Mouse (Mus musculus) kidney, adult 2 months (tissue): ENCODE results near the gene Prkar2a. TPM values are rescaled to one million over a fixed set of nuclear protein-coding genes. Genes with fewer than 3 reads are reported as not detected.

Experiments used
- DNase-seq: peaks from one replicate; pipeline ENCODE4 v3.0.0; 2021
- H3K27ac ChIP-seq: fragments of 200-500 bp; 2 replicates; pipeline ENCODE4 v1.5.1; 2012; ENCODE audit warnings: low read depth, low read length, control low read depth, inconsistent platforms; ENCODE audit not compliant: insufficient read depth
- H3K27me3 ChIP-seq: fragments of 200-500 bp; replicated peaks from 2 replicates; pipeline ENCODE4 v1.6.1; 2012; ENCODE audit warnings: mild to moderate bottlenecking, moderate library complexity, low read length, inconsistent platforms; ENCODE audit not compliant: control insufficient read depth, insufficient read depth
- H3K36me3 ChIP-seq: fragments of 200-500 bp; 2 replicates; pipeline ENCODE4 v1.6.1; 2012; ENCODE audit warnings: mild to moderate bottlenecking, moderate library complexity, low read length, inconsistent platforms; ENCODE audit not compliant: control insufficient read depth, insufficient read depth
- H3K4me1 ChIP-seq: fragments of 200-500 bp; 2 replicates; pipeline ENCODE4 v1.6.1; 2011; ENCODE audit warnings: low read length; ENCODE audit not compliant: control insufficient read depth, insufficient read depth
- H3K4me3 ChIP-seq: fragments of 200-500 bp; 2 replicates; pipeline ENCODE4 v1.5.1; 2011; ENCODE audit warnings: mild to moderate bottlenecking, low read depth, low read length, control low read depth; ENCODE audit not compliant: insufficient read depth
- CTCF ChIP-seq: fragments of 200-500 bp; conservative IDR thresholded peaks from 2 replicates; pipeline ENCODE4 v1.5.1; 2011; ENCODE audit warnings: low read depth, mild to moderate bottlenecking, control low read depth, low read length, moderate library complexity, mixed read lengths; ENCODE audit not compliant: insufficient read depth, insufficient read length
- POLR2A ChIP-seq: fragments of 200-500 bp; IDR thresholded peaks from one replicate; pipeline ENCODE4 v1.6.1; 2011; ENCODE audit warnings: low read depth, low read length, control low read depth
- WGBS: fragments of 180-500 bp; shearing (Covaris S2); methylation state at CpG from one replicate; pipeline ENCODE4 v1.1.7; 2018; 5-methylcytosine and 5-hydroxymethylcytosine counted together
- polyA plus RNA-seq: library from polyadenylated mRNA; depleted of rRNA; stranded (reverse); fragments of >200 nt; gene quantifications from 2 replicates; pipeline ENCODE4 v1.2.3, GENCODE M21; 2012

Prkar2a gene
- polyA plus RNA-seq, 1 experiment = 19.0 TPM

GRCm38 (mm10) chr9:108742048-108742447, 52.9 kb downstream of the Prkar2a start:
- no peak overlapping the region for H3K4me3 ChIP-seq
- no peak for TF ChIP-seq POLR2A
- no peak for TF ChIP-seq CTCF
- no peaks in the 10 kb centered on the region for H3K27me3 ChIP-seq
- H3K4me1 ChIP-seq = peaks cover 2% of the 10 kb centered on the region; the same call in 1 of the 2 replicates
- no peak overlapping the region for H3K27ac ChIP-seq
- no peak for DNase-seq
- peaks cover 3% of the 10 kb centered on the region for H3K36me3 ChIP-seq
- WGBS = 86% methylated on average over 9 of the region's 9 CpGs

DNA sequence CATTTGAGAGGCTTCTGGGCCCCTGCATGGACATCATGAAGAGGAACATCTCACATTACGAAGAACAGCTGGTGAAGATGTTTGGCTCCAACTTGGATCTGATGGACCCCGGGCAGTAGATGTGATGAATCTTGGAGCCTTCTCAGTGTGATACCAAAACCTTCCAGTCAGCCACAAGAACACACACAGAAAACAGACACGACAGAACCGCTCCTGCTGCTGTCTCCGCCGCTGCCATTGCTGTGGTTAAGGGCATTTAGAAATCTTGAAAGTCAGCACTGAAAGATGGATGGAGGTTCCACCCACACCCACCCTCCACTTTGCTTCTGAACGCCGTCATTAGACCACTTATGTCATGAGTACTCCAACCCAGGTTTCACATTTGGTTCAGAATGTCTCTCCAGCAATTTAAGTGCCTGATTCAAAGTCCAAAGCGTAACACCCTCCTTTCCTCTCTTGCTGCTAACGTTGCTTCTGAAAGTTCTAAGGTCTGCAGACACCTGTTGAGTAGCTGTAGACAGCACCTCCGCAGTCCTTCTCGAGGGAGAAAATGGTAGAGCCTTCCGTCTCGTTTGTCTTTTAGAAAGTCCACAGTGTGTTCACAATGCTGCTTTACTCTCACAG, 57.9 kb downstream of the Prkar2a start:
- TF ChIP-seq CTCF (no peak), POLR2A (no peak)
- WGBS = 71% methylated on average over 14 of the region's 14 CpGs

GRCm38 (mm10) chr9:108747694-108748093, 58.6 kb downstream of the Prkar2a start:
- Histone ChIP-seq H3K27ac (no peak overlapping the region), H3K27me3 (no peaks in the 10 kb centered on the region), H3K36me3 (peaks cover 3% of the 10 kb centered on the region), H3K4me3 (no peak overlapping the region), H3K4me1 (peaks cover 11% of the 10 kb centered on the region; the same call in 1 of the 2 replicates)
- TF ChIP-seq CTCF (no peak), POLR2A (no peak)
- no peak for DNase-seq
- WGBS = 92% methylated on average over 3 of the region's 3 CpGs

More for the DNA sequence above, 57.9 kb downstream of the Prkar2a start:
- no peak overlapping the region for H3K4me3 ChIP-seq
- H3K27me3 ChIP-seq = no peaks in the 10 kb centered on the region
- peaks cover 11% of the 10 kb centered on the region; the same call in 1 of the 2 replicates for H3K4me1 ChIP-seq
- H3K36me3 ChIP-seq = peaks cover 3% of the 10 kb centered on the region
- H3K27ac ChIP-seq = peak overlapping the region; percentile 49; the same call in 1 of the 2 replicates
- peak; percentile 47 for DNase-seq

DNA sequence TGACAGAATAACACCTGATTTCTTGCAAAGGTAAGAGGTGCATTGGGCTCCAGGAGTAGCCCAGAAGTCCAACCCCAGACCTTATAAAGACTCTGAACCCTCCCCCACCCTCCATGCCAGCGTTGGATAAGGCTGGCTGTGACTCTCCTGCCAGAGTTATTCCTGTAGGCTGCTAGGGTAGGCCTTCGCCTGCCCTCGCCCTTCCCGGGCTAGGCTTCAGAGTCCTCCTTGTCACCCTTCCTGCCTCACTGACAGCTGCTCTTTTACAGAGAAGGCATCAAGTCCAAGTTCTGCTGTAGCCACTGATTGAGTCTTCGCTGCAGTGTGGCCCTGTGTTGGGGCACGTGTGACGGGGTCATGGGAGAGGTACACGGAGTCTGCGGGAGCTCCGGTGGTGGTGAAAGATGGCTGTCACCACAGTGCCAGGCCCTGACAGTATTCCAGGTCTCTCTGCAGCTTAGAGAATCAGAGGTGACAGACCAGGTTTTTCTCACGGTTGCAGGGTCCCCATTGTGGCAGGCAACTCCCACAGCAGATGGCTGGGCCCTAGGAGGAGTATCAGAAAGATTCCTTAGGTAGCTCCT, 59.6 kb downstream of the Prkar2a start:
- H3K27ac ChIP-seq = no peak overlapping the region
- 85% methylated on average over 11 of the region's 11 CpGs for WGBS

DNA sequence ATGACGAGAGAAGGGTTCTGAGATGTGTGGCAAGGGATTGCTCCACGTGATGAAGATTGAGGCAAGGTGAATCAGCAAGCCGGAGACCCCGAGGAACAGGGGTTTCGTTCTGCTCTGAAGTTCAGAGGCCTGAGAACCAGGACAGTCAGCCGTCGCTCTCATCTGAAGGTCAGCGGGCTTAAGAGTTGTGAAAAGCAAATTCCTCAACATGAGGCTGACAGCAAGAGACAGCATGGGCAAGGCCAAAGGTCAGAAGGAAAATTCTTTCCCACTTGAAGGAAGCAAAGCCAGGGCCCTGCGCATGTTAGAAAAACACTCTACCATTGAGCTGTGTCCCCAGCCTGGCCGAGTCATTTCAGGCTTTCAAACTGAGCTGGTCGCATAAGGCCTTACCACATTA, 61.5 kb downstream of the Prkar2a start:
- Histone ChIP-seq H3K27ac (0 out of 2 replicates have a peak overlapping the region, but pooled peaks have one; percentile 46), H3K27me3 (no peaks in the 10 kb centered on the region), H3K4me3 (no peak overlapping the region), H3K36me3 (no peaks in the 10 kb centered on the region), H3K4me1 (peaks cover 25% of the 10 kb centered on the region; the same call in 1 of the 2 replicates)
- 63% methylated on average over 11 of the region's 11 CpGs for WGBS
- DNase-seq = peak; percentile 76
- TF ChIP-seq CTCF (no peak), POLR2A (no peak)

More for the DNA sequence above, 59.6 kb downstream of the Prkar2a start:
- no peak for DNase-seq
- Histone ChIP-seq H3K4me1 (peaks cover 14% of the 10 kb centered on the region; the same call in 1 of the 2 replicates), H3K4me3 (no peak overlapping the region), H3K36me3 (peaks cover 3% of the 10 kb centered on the region), H3K27me3 (no peaks in the 10 kb centered on the region)
- TF ChIP-seq POLR2A (no peak), CTCF (no peak)

DNA sequence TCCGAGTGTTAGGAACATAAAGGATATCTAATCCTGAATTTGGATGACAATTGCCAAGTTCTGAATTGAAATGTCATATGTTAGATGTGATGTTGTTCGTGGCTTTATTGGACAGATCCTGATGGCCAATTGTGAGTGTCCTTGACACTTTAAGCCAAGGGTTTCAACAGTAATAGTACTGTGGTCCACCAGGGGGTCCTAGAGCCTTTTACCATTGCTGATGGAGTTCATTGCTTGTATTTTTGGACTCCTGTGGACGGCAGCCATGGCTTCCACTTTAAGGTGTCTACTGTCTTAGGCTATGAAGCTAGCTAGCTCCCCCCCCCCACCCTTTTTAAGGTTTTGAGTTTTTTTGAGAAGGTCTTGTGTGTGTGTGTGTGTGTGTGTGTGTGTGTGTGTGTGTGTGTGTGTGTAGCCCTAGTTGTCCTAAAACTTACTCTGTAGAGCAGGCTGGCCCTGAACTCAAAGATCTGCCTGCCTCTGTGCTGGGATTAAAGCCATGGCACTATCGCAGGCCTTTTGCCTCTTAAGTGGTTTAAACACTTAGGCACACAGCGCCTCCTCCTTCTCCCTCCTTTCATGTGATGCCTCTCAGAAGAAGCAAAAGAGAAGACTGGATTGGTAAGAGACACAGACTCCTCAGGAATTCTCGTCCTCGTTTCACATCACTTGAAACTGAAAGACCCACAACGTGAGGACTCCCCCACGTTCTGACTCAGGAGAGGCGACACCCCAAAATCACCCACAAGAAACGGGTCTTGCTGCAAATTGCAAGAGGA, 63.2 kb downstream of the Prkar2a start:
- peaks cover 20% of the 10 kb centered on the region; the same call in 1 of the 2 replicates for H3K4me1 ChIP-seq
- H3K4me3 ChIP-seq = no peak overlapping the region
- H3K27me3 ChIP-seq = no peaks in the 10 kb centered on the region
- no peak for DNase-seq
- no peaks in the 10 kb centered on the region for H3K36me3 ChIP-seq
- 83% methylated on average over 11 of the region's 11 CpGs for WGBS
- TF ChIP-seq CTCF = no peak
- no peak for TF ChIP-seq POLR2A
- no peak overlapping the region for H3K27ac ChIP-seq
